Mouse (Mus musculus) embryonic fibroblast, embryonic 13.5 days (primary cell): Measurements from ENCODE around the gene Vegfa. TPM values are rescaled to one million over a fixed set of nuclear protein-coding genes. Genes with fewer than 3 reads are reported as not detected.
"Not testable (repeated sequence)": the region's sequence is repeated elsewhere in the genome, so short reads cannot be mapped to it uniquely, and the experiment has no call there.

Experiments
- H3K27ac ChIP-seq: 2 replicates; pipeline ENCODE4 v1.5.1; 2012; ENCODE audit warnings: low read length, control low read depth, inconsistent platforms; ENCODE audit not compliant: insufficient read depth
- H3K4me1 ChIP-seq: 2 replicates; pipeline ENCODE4 v1.6.1; 2011; ENCODE audit warnings: low read length; ENCODE audit not compliant: control insufficient read depth, insufficient read depth
- H3K4me3 ChIP-seq: 2 replicates; pipeline ENCODE4 v1.5.1; 2011; ENCODE audit warnings: mild to moderate bottlenecking, control low read depth, low read length; ENCODE audit not compliant: insufficient read depth
- CTCF ChIP-seq: IDR thresholded peaks from 2 replicates; pipeline ENCODE4 v1.5.1; 2011; ENCODE audit warnings: mild to moderate bottlenecking, control low read depth, low read length, moderate library complexity, borderline replicate concordance; ENCODE audit not compliant: insufficient read depth
- POLR2A ChIP-seq: IDR thresholded peaks from 2 replicates; pipeline ENCODE4 v1.6.1; 2011; ENCODE audit warnings: low read depth, mild to moderate bottlenecking, control low read depth, low read length, moderate library complexity
- polyA plus RNA-seq: library from polyadenylated mRNA; stranded (reverse); fragments of >200 nt; gene quantifications from 2 replicates; pipeline ENCODE4 v1.2.4, GENCODE M21; 2011; ENCODE audit warnings: low read depth; ENCODE audit not compliant: missing spikeins, insufficient read length

The Vegfa gene
- polyA plus RNA-seq, 1 experiment: 140 TPM

DNA sequence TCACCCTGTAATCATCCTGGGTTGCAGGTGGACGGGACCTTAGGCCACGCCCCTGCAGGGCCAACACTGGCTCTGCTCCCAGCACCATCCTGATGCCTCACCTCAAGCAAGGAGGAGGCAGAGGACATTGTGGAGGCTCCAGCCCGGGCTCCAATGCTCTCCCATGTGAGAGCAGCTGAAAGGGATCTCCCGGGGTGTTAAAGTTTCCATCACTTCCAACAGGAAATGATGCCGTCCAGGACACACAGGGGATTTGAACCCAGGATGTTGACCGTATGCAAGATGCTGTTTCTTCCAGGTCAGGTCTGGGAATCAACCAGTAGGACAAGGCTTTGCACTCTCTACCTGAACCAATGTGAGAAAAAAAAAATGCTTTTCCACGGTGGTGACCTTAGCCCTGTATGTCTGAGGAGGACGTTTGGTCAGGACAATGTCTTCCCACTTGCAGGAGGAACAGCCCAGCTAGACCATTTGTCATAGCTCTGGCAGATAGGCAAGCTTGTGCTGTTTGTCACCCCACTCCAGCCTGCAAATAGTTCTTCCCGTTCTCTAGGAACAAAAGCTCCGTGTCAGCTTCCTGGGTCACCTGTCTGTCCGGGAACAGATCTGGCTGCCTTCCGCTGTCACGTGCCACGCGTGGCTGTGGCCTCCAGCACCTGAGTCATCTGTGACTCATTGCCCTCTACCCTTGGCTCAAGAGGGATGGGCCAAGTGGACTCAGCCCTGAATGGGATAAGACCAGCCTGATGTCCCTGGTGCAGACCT is 28.3 kb downstream of the Vegfa start:
- no peak for TF ChIP-seq POLR2A
- TF ChIP-seq CTCF: no peak
- H3K4me3 ChIP-seq: no peak overlapping the region
- H3K27ac ChIP-seq: no peak overlapping the region
- H3K4me1 ChIP-seq: peaks cover 5% of the 10 kb centered on the region; the same call in 1 of the 2 replicates

DNA sequence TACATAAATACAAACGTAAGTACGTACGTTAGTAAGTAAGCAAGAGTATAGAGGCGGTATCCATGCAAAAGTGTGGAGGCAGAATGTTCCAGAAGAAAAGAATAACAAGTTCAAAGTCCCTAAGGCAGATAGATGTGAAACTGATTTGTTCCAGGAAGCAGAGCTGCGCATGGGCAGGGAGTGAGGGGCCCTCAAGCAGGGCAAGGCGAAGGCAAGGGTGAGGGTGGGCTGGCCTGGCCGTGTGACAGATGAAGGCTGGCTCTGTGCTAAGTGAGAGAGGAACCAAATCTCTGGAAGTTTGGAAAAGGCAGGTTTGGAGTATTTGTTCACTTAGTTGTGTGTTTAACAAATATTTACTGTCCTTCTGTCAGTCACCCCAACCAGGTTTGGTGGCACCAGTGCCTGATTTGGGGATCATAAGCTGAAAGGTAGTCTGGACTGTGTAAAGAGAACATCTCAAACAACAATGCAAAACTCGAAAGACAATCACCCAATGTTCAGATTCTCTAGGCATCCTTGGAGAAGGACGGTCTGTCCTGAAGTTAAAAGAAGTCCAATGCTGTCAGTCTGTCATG is 32.7 kb downstream of the Vegfa start:
- H3K27ac ChIP-seq: no peak overlapping the region
- TF ChIP-seq CTCF (no peak), POLR2A (no peak)
- H3K4me1 ChIP-seq: peaks cover 4% of the 10 kb centered on the region; the same call in 1 of the 2 replicates
- no peak overlapping the region for H3K4me3 ChIP-seq

DNA sequence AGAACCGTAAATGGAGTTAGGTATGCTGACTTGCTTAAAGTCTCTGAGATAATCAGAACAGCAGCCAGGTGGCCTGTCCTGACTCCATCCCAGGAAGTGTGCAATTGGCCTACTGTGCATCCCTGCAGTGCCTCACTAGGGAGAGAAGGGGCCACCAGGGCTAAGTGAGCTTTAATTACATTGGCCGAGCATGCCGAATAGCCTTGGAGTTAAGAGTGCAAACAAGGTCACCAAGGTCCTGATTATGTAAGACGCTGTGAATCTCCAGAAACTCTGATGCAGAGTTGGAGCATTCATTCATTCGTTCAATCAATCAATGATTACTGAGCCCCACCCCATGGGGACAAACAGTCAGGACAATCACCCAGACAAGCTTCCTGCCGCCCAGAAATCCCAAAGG is 33.8 kb downstream of the Vegfa start:
- TF ChIP-seq POLR2A (no peak), CTCF (no peak)
- no peaks in the 10 kb centered on the region for H3K4me1 ChIP-seq
- H3K27ac ChIP-seq: no peak overlapping the region
- no peak overlapping the region for H3K4me3 ChIP-seq

- H3K27ac ChIP-seq: no peak overlapping the region
These were observed 35.2 kb downstream of the Vegfa start for GRCm38 (mm10) chr17:45996921-45997444.

DNA sequence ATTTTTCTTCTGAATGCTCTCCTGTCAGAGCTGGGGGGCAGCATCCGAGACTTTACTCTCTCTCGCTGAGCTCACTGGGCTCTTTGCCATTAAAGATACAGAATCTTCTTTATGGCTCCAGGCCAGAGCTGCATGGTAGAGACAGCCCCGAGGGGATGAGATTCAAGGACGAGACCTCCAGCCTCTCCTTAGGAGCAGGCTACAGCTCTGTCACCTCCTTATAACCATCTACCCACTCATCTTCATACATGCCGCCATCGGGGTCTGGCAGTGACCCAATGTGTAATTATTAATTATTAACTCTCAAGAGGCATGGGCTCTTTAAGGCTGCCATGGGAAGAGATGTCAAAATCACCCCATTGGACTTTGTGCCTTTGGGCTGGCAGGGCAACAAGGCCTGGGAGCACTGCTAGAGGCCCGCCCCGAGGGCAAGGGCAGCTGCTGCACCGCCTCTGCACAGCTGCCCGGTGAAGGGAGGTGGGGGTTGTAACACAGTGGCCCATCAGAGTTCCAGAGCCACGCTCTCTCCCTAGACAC is 37.8 kb downstream of the Vegfa start:
- no peak overlapping the region for H3K27ac ChIP-seq
- TF ChIP-seq POLR2A (no peak), CTCF (no peak)

More at GRCm38 (mm10) chr17:45996921-45997444, 35.2 kb downstream of the Vegfa start:
- no peak for TF ChIP-seq CTCF
- TF ChIP-seq POLR2A: no peak
- Histone ChIP-seq H3K4me1 (no peaks in the 10 kb centered on the region), H3K4me3 (no peak overlapping the region)

GRCm38 (mm10) chr17:45986915-45987314 is 45.3 kb downstream of the Vegfa start:
- no peak for TF ChIP-seq CTCF
- TF ChIP-seq POLR2A: no peak
- H3K4me3 ChIP-seq: no peak overlapping the region
- H3K27ac ChIP-seq: no peak overlapping the region
- no peaks in the 10 kb centered on the region for H3K4me1 ChIP-seq

More for the DNA sequence above, 37.8 kb downstream of the Vegfa start:
- H3K4me3 ChIP-seq: no peak overlapping the region
- no peaks in the 10 kb centered on the region for H3K4me1 ChIP-seq

GRCm38 (mm10) chr17:45986374-45986773 is 45.8 kb downstream of the Vegfa start:
- no peak for TF ChIP-seq POLR2A
- no peak for TF ChIP-seq CTCF
- Histone ChIP-seq H3K4me3 (no peak overlapping the region), H3K27ac (no peak overlapping the region), H3K4me1 (no peaks in the 10 kb centered on the region)

DNA sequence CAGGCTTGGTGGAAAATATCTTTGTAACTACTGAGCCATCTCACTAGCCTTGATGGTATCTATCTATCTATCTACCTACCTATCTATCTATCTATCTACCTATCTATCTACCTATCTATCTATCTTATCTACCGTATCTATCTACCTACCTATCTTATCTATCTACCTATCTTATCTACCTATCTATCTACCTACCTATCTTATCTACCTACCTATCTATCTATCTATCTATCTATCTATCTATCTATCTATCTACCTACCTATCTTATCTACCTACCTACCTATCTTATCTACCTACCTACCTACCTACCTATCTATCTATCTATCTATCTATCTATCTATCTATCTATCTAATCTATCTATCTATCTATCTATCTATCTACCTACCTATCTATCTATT is 49.0 kb downstream of the Vegfa start:
- not testable (repeated sequence) for H3K27ac ChIP-seq, H3K4me3 ChIP-seq, H3K4me1 ChIP-seq

DNA sequence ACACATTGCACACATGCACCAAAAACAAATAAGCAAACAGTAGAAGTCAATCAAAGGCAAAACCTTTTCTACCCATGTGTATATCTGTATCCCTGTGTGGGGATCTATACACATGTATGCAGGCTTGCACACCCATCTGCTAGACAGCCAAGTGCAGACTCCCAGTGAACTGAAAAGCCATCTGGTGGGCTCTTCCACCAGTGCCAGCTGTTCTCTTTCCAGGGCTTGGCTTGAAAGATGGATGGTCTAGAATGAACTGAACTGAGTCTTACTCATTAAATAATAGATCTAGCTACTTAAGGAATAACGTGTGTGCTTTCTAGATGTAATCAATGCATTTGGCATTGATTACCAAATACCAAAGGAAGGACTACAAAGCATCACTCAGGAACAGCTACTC is 50.3 kb downstream of the Vegfa start:
- Histone ChIP-seq H3K4me1 (no peaks in the 10 kb centered on the region), H3K27ac (no peak overlapping the region), H3K4me3 (no peak overlapping the region)
- TF ChIP-seq POLR2A: no peak
- no peak for TF ChIP-seq CTCF

- no peak overlapping the region for H3K27ac ChIP-seq
These were observed 53.0 kb downstream of the Vegfa start for GRCm38 (mm10) chr17:45979025-45979805.

More at GRCm38 (mm10) chr17:45979025-45979805, 53.0 kb downstream of the Vegfa start:
- no peak for TF ChIP-seq CTCF
- TF ChIP-seq POLR2A: no peak
- no peak overlapping the region for H3K4me3 ChIP-seq
- H3K4me1 ChIP-seq: no peaks in the 10 kb centered on the region
